Mouse (Mus musculus): ENCODE measurements at regions not wholly inside any gene's neighbourhood (a gene's known extent, or its start where the extent isn't known, plus 50 kb on each side); places are given as distances from the start of the nearest gene placed in this dataset.

- DNase-seq (ENCODE audit: low spot score in 2 of 2), result no peak
Measured at GRCm38 (mm10) chr8:107642241-107642640, 54.0 kb upstream of the Psmd7 start.

GRCm38 (mm10) chr8:107647936-107648335 lies 59.7 kb upstream of the Psmd7 start:
- DNase-seq (ENCODE audit: low spot score in 2 of 2), result no peak

GRCm38 (mm10) chr8:107650306-107650705 lies 62.0 kb upstream of the Psmd7 start:
- DNase-seq (ENCODE audit: low spot score in 2 of 2), result no peak

GRCm38 (mm10) chr8:107651424-107651823 lies 63.2 kb upstream of the Psmd7 start:
- DNase-seq (ENCODE audit: low spot score in 2 of 2), result no peak

GRCm38 (mm10) chr8:107652226-107652625 lies 64.0 kb upstream of the Psmd7 start:
- DNase-seq (ENCODE audit: low spot score in 2 of 2), result no peak

GRCm38 (mm10) chr8:107653711-107654110 lies 65.4 kb upstream of the Psmd7 start:
- DNase-seq (ENCODE audit: low spot score in 2 of 2), result no peak

GRCm38 (mm10) chr8:107656622-107657021 lies 68.4 kb upstream of the Psmd7 start:
- DNase-seq (ENCODE audit: low spot score in 2 of 2), result no peak

- no peak for DNase-seq (ENCODE audit: low spot score in 2 of 2)
Measured at GRCm38 (mm10) chr8:107657741-107658140, 69.5 kb upstream of the Psmd7 start.

- no peak for DNase-seq (ENCODE audit: low spot score in 2 of 2)
Measured at GRCm38 (mm10) chr8:107658386-107658785, 70.1 kb upstream of the Psmd7 start.

- DNase-seq (ENCODE audit: low spot score in 2 of 2), result peak in 1 of 2 experiments; percentile 31
Measured at GRCm38 (mm10) chr8:107660624-107661023, 72.4 kb upstream of the Psmd7 start.

- DNase-seq (ENCODE audit: low spot score in 2 of 2), result no peak
Measured at GRCm38 (mm10) chr8:107669608-107670007, 81.3 kb upstream of the Psmd7 start.

GRCm38 (mm10) chr8:107671471-107671870 lies 83.2 kb upstream of the Psmd7 start:
- no peak for DNase-seq (ENCODE audit: low spot score in 2 of 2)

- no peak for DNase-seq (ENCODE audit: low spot score in 2 of 2)
Measured at GRCm38 (mm10) chr8:107672691-107673090, 84.4 kb upstream of the Psmd7 start.

GRCm38 (mm10) chr8:107682066-107682465 lies 93.8 kb upstream of the Psmd7 start:
- no peak for DNase-seq (ENCODE audit: low spot score in 2 of 2)

GRCm38 (mm10) chr8:107684721-107685691 lies 96.7 kb upstream of the Psmd7 start:
- DNase-seq (ENCODE audit: low spot score in 2 of 2), result peak; percentile 33 to 34

- no peak for DNase-seq (ENCODE audit: low spot score in 2 of 2)
Measured at GRCm38 (mm10) chr8:107686936-107687335, 98.7 kb upstream of the Psmd7 start.

GRCm38 (mm10) chr8:107687529-107687928 lies 99.3 kb upstream of the Psmd7 start:
- DNase-seq (ENCODE audit: low spot score in 2 of 2), result no peak

- no peak for DNase-seq (ENCODE audit: low spot score in 2 of 2)
Measured at GRCm38 (mm10) chr8:107689020-107689419, 100.8 kb upstream of the Psmd7 start.

GRCm38 (mm10) chr8:107691251-107691650 lies 103.0 kb upstream of the Psmd7 start:
- no peak for DNase-seq (ENCODE audit: low spot score in 2 of 2)

- no peak for DNase-seq (ENCODE audit: low spot score in 2 of 2)
Measured at GRCm38 (mm10) chr8:107696384-107697346, 108.4 kb upstream of the Psmd7 start.

- DNase-seq (ENCODE audit: low spot score in 2 of 2), result no peak
Measured at GRCm38 (mm10) chr8:107699307-107699706, 111.0 kb upstream of the Psmd7 start.

- no peak for DNase-seq (ENCODE audit: low spot score in 2 of 2)
Measured at GRCm38 (mm10) chr8:107699759-107700158, 111.5 kb upstream of the Psmd7 start.

All from frontal cortex, postnatal 36 days (tissue).